21 mouse cellular contexts compared by ENCODE assay signal in the genomic region with DNA sequence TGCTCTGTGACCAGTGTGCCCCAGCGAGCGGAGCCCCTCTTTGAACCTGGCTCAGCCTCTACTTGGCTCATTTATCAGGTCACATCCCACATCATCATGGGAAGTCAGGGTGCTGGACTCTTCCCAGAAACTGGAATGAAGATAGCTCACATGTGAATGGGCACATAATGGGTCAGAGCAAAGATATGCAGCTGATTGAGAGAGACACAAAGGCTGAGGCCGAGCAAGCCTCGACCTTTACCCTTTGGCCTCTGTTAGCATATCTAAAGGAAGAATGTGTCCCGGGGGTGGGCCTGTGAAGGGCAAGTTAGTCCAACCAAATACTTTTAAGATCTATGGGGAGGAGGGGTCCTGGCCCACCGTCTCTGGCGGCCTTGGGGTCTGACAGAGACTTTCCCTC. TPM values are rescaled to one million over a fixed set of nuclear protein-coding genes. Genes with fewer than 3 reads are reported as not detected.
DNase-seq lines count a peak whose midpoint lies in the region; ATAC-seq and TF ChIP-seq lines count a peak whose summit lies in the region.
"Had no signal": no experiment of that assay in that cellular context is flagged by ENCODE, and none has a peak within 500 bp of the region (broad histone marks: within the 10 kb centered on the region; RNA-seq: fewer than 3 reads in every experiment).

No protein-coding gene starts in this region.

- peak; percentile 99 for TF ChIP-seq EP300 in ES-Bruce4 (IDR thresholded peaks at IDR 0.05; ENCODE audit: insufficient read depth, low read depth, low read length)
- TF ChIP-seq EP300 in lung, postnatal 0 days (IDR thresholded peaks at IDR 0.05): no peak

- no peak overlapping the region for H3K9ac ChIP-seq in hindbrain, embryonic 11.5 days (ENCODE audit: low read depth, low read length)
- H3K9ac ChIP-seq in hindbrain, embryonic 12.5 days: no peak overlapping the region
- H3K9ac ChIP-seq in ES-Bruce4 (ENCODE audit: low read depth, poor library complexity, severe bottlenecking): peak overlapping the region; percentile 41
- H3K9ac ChIP-seq in lung, postnatal 0 days (replicated peaks; ENCODE audit: low read depth): no peak overlapping the region
- H3K9ac ChIP-seq: forebrain, embryonic 15.5 days; heart, embryonic 15.5 days; hindbrain, embryonic 13.5 days; intestine, embryonic 15.5 days; kidney, embryonic 15.5 days; midbrain, embryonic 15.5 days had no signal

- no peak overlapping the region for H3K4me3 ChIP-seq in hindbrain, embryonic 11.5 days (ENCODE audit: low read depth, low read length)
- H3K4me3 ChIP-seq in hindbrain, embryonic 12.5 days: no peak overlapping the region
- H3K4me3 ChIP-seq in ES-Bruce4 (ENCODE audit: low read depth, low read length): peak overlapping the region; percentile 62
- H3K4me3 ChIP-seq in limb, embryonic 10.5 days: no peak overlapping the region
- H3K4me3 ChIP-seq in lung, postnatal 0 days (ENCODE audit: low read depth, low read length): no peak overlapping the region
- H3K4me3 ChIP-seq: forebrain, embryonic 15.5 days; heart, adult 2 months; heart, embryonic 15.5 days; hindbrain, embryonic 13.5 days; intestine, embryonic 15.5 days; kidney, embryonic 15.5 days; midbrain, embryonic 15.5 days had no signal

- H3K36me3 ChIP-seq in hindbrain, embryonic 11.5 days (ENCODE audit: control insufficient read depth, insufficient read depth, low read length): no peaks in the 10 kb centered on the region
- no peaks in the 10 kb centered on the region for H3K36me3 ChIP-seq in hindbrain, embryonic 12.5 days
- no peaks in the 10 kb centered on the region for H3K36me3 ChIP-seq in ES-Bruce4 (ENCODE audit: control insufficient read depth, insufficient read depth, low read length, poor library complexity, severe bottlenecking)
- H3K36me3 ChIP-seq in limb, embryonic 10.5 days: no peaks in the 10 kb centered on the region
- H3K36me3 ChIP-seq in lung, postnatal 0 days (ENCODE audit: insufficient read depth, low read length): no peaks in the 10 kb centered on the region; the same call in 1 of the 2 replicates
- H3K36me3 ChIP-seq: forebrain, embryonic 15.5 days; heart, embryonic 15.5 days; hindbrain, embryonic 13.5 days; intestine, embryonic 15.5 days; kidney, embryonic 15.5 days; midbrain, embryonic 15.5 days had no signal

- 14% methylated on average over 7 of the region's 7 CpGs for WGBS in hindbrain, embryonic 11.5 days
- WGBS in hindbrain, embryonic 12.5 days: 18% methylated on average over 7 of the region's 7 CpGs
- WGBS in limb, embryonic 10.5 days: 37% methylated on average over 7 of the region's 7 CpGs
- 60% methylated on average over 7 of the region's 7 CpGs for WGBS in lung, postnatal 0 days

- no peak overlapping the region for H3K4me2 ChIP-seq in hindbrain, embryonic 11.5 days (replicated peaks; ENCODE audit: low read depth, low read length)
- H3K4me2 ChIP-seq in hindbrain, embryonic 12.5 days (replicated peaks): no peak overlapping the region
- H3K4me2 ChIP-seq in lung, postnatal 0 days (replicated peaks; ENCODE audit: low read depth, low read length): no peak overlapping the region
- H3K4me2 ChIP-seq: forebrain, embryonic 15.5 days; heart, embryonic 15.5 days; hindbrain, embryonic 13.5 days; intestine, embryonic 15.5 days; kidney, embryonic 15.5 days; midbrain, embryonic 15.5 days had no signal

- no peaks in the 10 kb centered on the region for H3K27me3 ChIP-seq in hindbrain, embryonic 11.5 days (ENCODE audit: control insufficient read depth, insufficient read depth, low read length)
- H3K27me3 ChIP-seq in hindbrain, embryonic 12.5 days: no peaks in the 10 kb centered on the region
- H3K27me3 ChIP-seq in ES-Bruce4 (ENCODE audit: control insufficient read depth, insufficient read depth, low read length, poor library complexity, severe bottlenecking): no peaks in the 10 kb centered on the region
- no peaks in the 10 kb centered on the region for H3K27me3 ChIP-seq in limb, embryonic 10.5 days (ENCODE audit: low read depth, poor library complexity, severe bottlenecking)
- no peaks in the 10 kb centered on the region for H3K27me3 ChIP-seq in lung, postnatal 0 days (replicated peaks; ENCODE audit: insufficient read depth, low read length)
- H3K27me3 ChIP-seq: forebrain, embryonic 15.5 days; heart, embryonic 15.5 days; hindbrain, embryonic 13.5 days; intestine, embryonic 15.5 days; kidney, embryonic 15.5 days; midbrain, embryonic 15.5 days had no signal

- no peaks in the 10 kb centered on the region; the same call in 1 of the 2 replicates for H3K4me1 ChIP-seq in hindbrain, embryonic 11.5 days (replicated peaks; ENCODE audit: control insufficient read depth, insufficient read depth, low read length)
- peaks cover 7% of the 10 kb centered on the region; the same call in 1 of the 2 replicates for H3K4me1 ChIP-seq in hindbrain, embryonic 12.5 days
- peaks cover 17% of the 10 kb centered on the region for H3K4me1 ChIP-seq in ES-Bruce4 (ENCODE audit: control insufficient read depth, insufficient read depth, low read length)
- H3K4me1 ChIP-seq in limb, embryonic 10.5 days: peaks cover 33% of the 10 kb centered on the region
- no peaks in the 10 kb centered on the region for H3K4me1 ChIP-seq in lung, postnatal 0 days (ENCODE audit: insufficient read depth, low read depth, low read length)
- H3K4me1 ChIP-seq: forebrain, embryonic 15.5 days; heart, embryonic 15.5 days; hindbrain, embryonic 13.5 days; intestine, embryonic 15.5 days; kidney, embryonic 15.5 days; midbrain, embryonic 15.5 days had no signal

- TF ChIP-seq CTCF in ES-Bruce4 (IDR thresholded peaks at IDR 0.05; ENCODE audit: low read depth, low read length): no peak
- TF ChIP-seq CTCF in lung, postnatal 0 days (IDR thresholded peaks at IDR 0.05): no peak

- intact Hi-C loops in gastrocnemius, postnatal 36 days (cut with DNase I): no loop called here

- no peaks in the 10 kb centered on the region for H3K9me3 ChIP-seq in hindbrain, embryonic 11.5 days (ENCODE audit: control insufficient read depth, low read length)
- no peaks in the 10 kb centered on the region for H3K9me3 ChIP-seq in hindbrain, embryonic 12.5 days (replicated peaks)
- no peaks in the 10 kb centered on the region for H3K9me3 ChIP-seq in ES-Bruce4 (replicated peaks; ENCODE audit: control insufficient read depth, insufficient read depth, low read length, poor library complexity, severe bottlenecking)
- H3K9me3 ChIP-seq in limb, embryonic 10.5 days (replicated peaks): no peaks in the 10 kb centered on the region
- H3K9me3 ChIP-seq in lung, postnatal 0 days (ENCODE audit: low read length): no peaks in the 10 kb centered on the region
- H3K9me3 ChIP-seq: forebrain, embryonic 15.5 days; G1E; heart, embryonic 15.5 days; hindbrain, embryonic 13.5 days; intestine, embryonic 15.5 days; kidney, embryonic 15.5 days; midbrain, embryonic 15.5 days had no signal

- no peak for ATAC-seq in hindbrain, embryonic 11.5 days (ENCODE audit: low FRiP score)
- no peak for ATAC-seq in hindbrain, embryonic 12.5 days (ENCODE audit: low FRiP score)
- ATAC-seq in lung, postnatal 0 days: no peak
- ATAC-seq in frontal cortex, adult (ENCODE audit: low TSS enrichment): no peak
- ATAC-seq: forebrain, embryonic 15.5 days; intestine, embryonic 15.5 days; midbrain, embryonic 15.5 days had no signal

- DNase-seq in hindbrain, embryonic 11.5 days (ENCODE audit: low spot score): peak; percentile 37
- DNase-seq in ZHBTc4 (ENCODE audit: low read depth, low spot score): peak; percentile 96
- no peak for DNase-seq in limb, embryonic 10.5 days (ENCODE audit: low spot score)
- no peak for DNase-seq in gastrocnemius, postnatal 36 days
- no peak for DNase-seq in lung, postnatal 0 days (ENCODE audit: low spot score)
- DNase-seq: adrenal gland, postnatal 10 days; cerebellum, adult 11-12 months; heart, adult 2 months; lung, adult 18-20 months; lung, postnatal 4 days; thymus, postnatal 14 days had no signal

- TF ChIP-seq POLR2A in ES-Bruce4 (IDR thresholded peaks at IDR 0.05; ENCODE audit: insufficient read depth, low read length): peak; percentile 42

- H3K27ac ChIP-seq in hindbrain, embryonic 11.5 days (ENCODE audit: low read depth, low read length): no peak overlapping the region
- H3K27ac ChIP-seq in hindbrain, embryonic 12.5 days: no peak overlapping the region
- peak overlapping the region; percentile 97 for H3K27ac ChIP-seq in ES-Bruce4 (ENCODE audit: insufficient read depth, low read length)
- peak overlapping the region; percentile 70 for H3K27ac ChIP-seq in limb, embryonic 10.5 days
- H3K27ac ChIP-seq in lung, postnatal 0 days (ENCODE audit: low read length): no peak overlapping the region
- H3K27ac ChIP-seq: forebrain, embryonic 15.5 days; heart, adult 2 months; heart, embryonic 15.5 days; hindbrain, embryonic 13.5 days; intestine, embryonic 15.5 days; kidney, embryonic 15.5 days; midbrain, embryonic 15.5 days had no signal

RNA-seq across cellular contexts. Expression of a gene that starts 39.7 kb away (rescaled TPM):
- 30.8 and 31.0 TPM in 2 replicates for polyA plus RNA-seq in hindbrain, embryonic 11.5 days (2014; fragmentation: Nextera tagmentation; extraction: Ambion mirVana)
- polyA plus RNA-seq in hindbrain, embryonic 12.5 days (2016; fragmentation: Nextera tagmentation; extraction: Ambion mirVana): 31.8 and 32.0 TPM in 2 replicates
- polyA plus RNA-seq in ES-Bruce4 (2011; ENCODE audit: insufficient read depth, insufficient read length, low read depth, missing spikeins): 24.9 and 25.7 TPM in 2 replicates
- polyA plus RNA-seq in limb, embryonic 10.5 days (2016; fragmentation: Nextera tagmentation; extraction: Ambion mirVana): 41.3 and 48.3 TPM in 2 replicates
- 10 to 100 TPM; 13.8 to 14.2 TPM for total RNA-seq in gastrocnemius, postnatal 36 days (2021)
- 9.9 and 10.4 TPM in 2 replicates for polyA plus RNA-seq in lung, postnatal 0 days (2015; fragmentation: Nextera tagmentation; extraction: Ambion mirVana)

RNA-seq across cellular contexts. Expression of a gene that starts 39.8 kb away (rescaled TPM):
- 44.6 and 44.8 TPM in 2 replicates for polyA plus RNA-seq in hindbrain, embryonic 11.5 days (2014; fragmentation: Nextera tagmentation; extraction: Ambion mirVana)
- polyA plus RNA-seq in hindbrain, embryonic 12.5 days (2016; fragmentation: Nextera tagmentation; extraction: Ambion mirVana): 38.8 and 39.0 TPM in 2 replicates
- 26.4 and 36.9 TPM in 2 replicates for polyA plus RNA-seq in ES-Bruce4 (2011; ENCODE audit: insufficient read depth, insufficient read length, low read depth, missing spikeins)
- polyA plus RNA-seq in limb, embryonic 10.5 days (2016; fragmentation: Nextera tagmentation; extraction: Ambion mirVana): 51.6 and 53.4 TPM in 2 replicates
- 10 to 100 TPM; 12.9 to 14.9 TPM for total RNA-seq in gastrocnemius, postnatal 36 days (2021)
- polyA plus RNA-seq in lung, postnatal 0 days (2015; fragmentation: Nextera tagmentation; extraction: Ambion mirVana): 31.6 and 32.8 TPM in 2 replicates

RNA-seq across cellular contexts. Expression of a gene that starts 39.8 kb away (rescaled TPM):
- polyA plus RNA-seq in hindbrain, embryonic 11.5 days (2014; fragmentation: Nextera tagmentation; extraction: Ambion mirVana): 1.3 and 1.7 TPM in 2 replicates
- polyA plus RNA-seq in hindbrain, embryonic 12.5 days (2016; fragmentation: Nextera tagmentation; extraction: Ambion mirVana): 2.5 and 3.9 TPM in 2 replicates
- polyA plus RNA-seq in ES-Bruce4 (2011; ENCODE audit: insufficient read depth, insufficient read length, low read depth, missing spikeins): 4.5 and 11.9 TPM in 2 replicates
- 0.81 and 2.1 TPM in 2 replicates for polyA plus RNA-seq in limb, embryonic 10.5 days (2016; fragmentation: Nextera tagmentation; extraction: Ambion mirVana)
- total RNA-seq in gastrocnemius, postnatal 36 days (2021): 1 to 10 TPM in 1 of 2 experiments, under 1 TPM in 1; 0.42 to 1.3 TPM
- polyA plus RNA-seq in lung, postnatal 0 days (2015; fragmentation: Nextera tagmentation; extraction: Ambion mirVana): 0.64 and 1.4 TPM in 2 replicates

RNA-seq across cellular contexts. Expression of a gene that starts 58.9 kb away (rescaled TPM):
- polyA plus RNA-seq in hindbrain, embryonic 11.5 days (2014; fragmentation: Nextera tagmentation; extraction: Ambion mirVana): 8.7 and 9.1 TPM in 2 replicates
- polyA plus RNA-seq in hindbrain, embryonic 12.5 days (2016; fragmentation: Nextera tagmentation; extraction: Ambion mirVana): 10.5 and 12.3 TPM in 2 replicates
- 15.8 and 16.8 TPM in 2 replicates for polyA plus RNA-seq in ES-Bruce4 (2011; ENCODE audit: insufficient read depth, insufficient read length, low read depth, missing spikeins)
- polyA plus RNA-seq in limb, embryonic 10.5 days (2016; fragmentation: Nextera tagmentation; extraction: Ambion mirVana): 5.5 and 6.8 TPM in 2 replicates
- 1 to 10 TPM; 3.2 to 3.3 TPM for total RNA-seq in gastrocnemius, postnatal 36 days (2021)
- 3.3 and 4.1 TPM in 2 replicates for polyA plus RNA-seq in lung, postnatal 0 days (2015; fragmentation: Nextera tagmentation; extraction: Ambion mirVana)

Comparison
In these comparisons a context has a peak if more than half of its experiments do, and no peak if none do; other contexts are left out.
1. DNase-seq: peak in hindbrain, embryonic 11.5 days (single experiment) and ZHBTc4 (single experiment); none in limb, embryonic 10.5 days (single experiment), gastrocnemius, postnatal 36 days (0 of 2) and lung, postnatal 0 days (single experiment).
2. H3K27ac ChIP-seq: peak in ES-Bruce4 (single experiment) and limb, embryonic 10.5 days (single experiment); none in hindbrain, embryonic 11.5 days (single experiment), hindbrain, embryonic 12.5 days (single experiment) and lung, postnatal 0 days (single experiment).